In genomic region chr5:33324491-33324890, GRCm38 (mm10) we compare ENCODE assay signal across 33 mouse cellular contexts.
"Had no signal": no experiment of that assay in that cellular context is flagged by ENCODE, and none has a peak within 500 bp of the region (broad histone marks: within the 10 kb centered on the region; RNA-seq: fewer than 3 reads in every experiment).

No protein-coding gene starts in this region.

- DNase-seq: left cerebral cortex, postnatal 4 days; liver; liver, embryonic 13.5 days; liver, postnatal 0 days; lung, adult 18-20 months; lung, adult 2 months; lung, embryonic 14.5 days; lung, postnatal 10 days; lung, postnatal 14 days; lung, postnatal 36 days; lung, postnatal 4 days; midbrain, embryonic 14.5 days had no signal

- ATAC-seq: liver, embryonic 12.5 days; liver, postnatal 0 days; lung, postnatal 0 days; midbrain, embryonic 13.5 days; midbrain, embryonic 15.5 days; midbrain, embryonic 16.5 days had no signal

- H3K4me3 ChIP-seq: limb, embryonic 10.5 days; limb, embryonic 12.5 days; limb, embryonic 13.5 days; limb, embryonic 15.5 days; liver, embryonic 12.5 days; liver, embryonic 13.5 days; liver, embryonic 15.5 days; lung, embryonic 15.5 days; megakaryocyte, embryonic 14.5 days; midbrain, embryonic 10.5 days; midbrain, embryonic 12.5 days; midbrain, embryonic 13.5 days; midbrain, embryonic 15.5 days; myocyte; neural tube, embryonic 12.5 days; neural tube, embryonic 13.5 days had no signal

- H3K27me3 ChIP-seq: limb, embryonic 12.5 days; limb, embryonic 13.5 days; limb, embryonic 15.5 days; liver, embryonic 13.5 days; lung, embryonic 15.5 days; midbrain, embryonic 13.5 days; midbrain, embryonic 15.5 days; neural tube, embryonic 12.5 days; neural tube, embryonic 13.5 days had no signal

- H3K9ac ChIP-seq: limb, embryonic 12.5 days; limb, embryonic 13.5 days; limb, embryonic 15.5 days; liver, embryonic 12.5 days; liver, embryonic 13.5 days; liver, embryonic 14.5 days; liver, embryonic 15.5 days; liver, postnatal 0 days; lung, embryonic 14.5 days; lung, embryonic 15.5 days; midbrain, embryonic 12.5 days; midbrain, embryonic 13.5 days; midbrain, embryonic 15.5 days; neural tube, embryonic 12.5 days; neural tube, embryonic 13.5 days had no signal

- H3K9me3 ChIP-seq: limb, embryonic 10.5 days; limb, embryonic 13.5 days; limb, embryonic 15.5 days; liver, embryonic 12.5 days; liver, embryonic 13.5 days; liver, embryonic 15.5 days; lung, embryonic 15.5 days; midbrain, embryonic 10.5 days; midbrain, embryonic 13.5 days; midbrain, embryonic 15.5 days; neural tube, embryonic 12.5 days; neural tube, embryonic 13.5 days had no signal

- H3K27ac ChIP-seq: limb, embryonic 10.5 days; limb, embryonic 12.5 days; limb, embryonic 13.5 days; limb, embryonic 15.5 days; liver, embryonic 12.5 days; liver, embryonic 13.5 days; liver, embryonic 14.5 days; liver, embryonic 15.5 days; lung, embryonic 15.5 days; macrophage; midbrain, embryonic 10.5 days; midbrain, embryonic 12.5 days; midbrain, embryonic 13.5 days; midbrain, embryonic 15.5 days; neural tube, embryonic 12.5 days; neural tube, embryonic 13.5 days had no signal

- H3K36me3 ChIP-seq: limb, embryonic 10.5 days; limb, embryonic 12.5 days; limb, embryonic 13.5 days; limb, embryonic 15.5 days; liver, embryonic 12.5 days; liver, embryonic 13.5 days; liver, embryonic 15.5 days; lung, embryonic 15.5 days; midbrain, embryonic 10.5 days; midbrain, embryonic 12.5 days; midbrain, embryonic 13.5 days; midbrain, embryonic 15.5 days; neural tube, embryonic 12.5 days; neural tube, embryonic 13.5 days had no signal

- H3K4me2 ChIP-seq: limb, embryonic 12.5 days; limb, embryonic 13.5 days; limb, embryonic 15.5 days; liver, embryonic 11.5 days; liver, embryonic 12.5 days; liver, embryonic 13.5 days; liver, embryonic 15.5 days; lung, embryonic 14.5 days; lung, embryonic 15.5 days; midbrain, embryonic 11.5 days; midbrain, embryonic 12.5 days; midbrain, embryonic 13.5 days; midbrain, embryonic 15.5 days; neural tube, embryonic 12.5 days; neural tube, embryonic 13.5 days had no signal

- H3K4me1 ChIP-seq: limb, embryonic 10.5 days; limb, embryonic 12.5 days; limb, embryonic 13.5 days; limb, embryonic 15.5 days; liver, embryonic 12.5 days; liver, embryonic 13.5 days; liver, embryonic 15.5 days; lung, embryonic 15.5 days; megakaryocyte, embryonic 14.5 days; midbrain, embryonic 10.5 days; midbrain, embryonic 12.5 days; midbrain, embryonic 13.5 days; midbrain, embryonic 15.5 days; neural tube, embryonic 12.5 days; neural tube, embryonic 13.5 days had no signal
